ENCODE assay signal across 7 mouse cellular contexts in genomic region chr6:31037801-31038395, GRCm38 (mm10).
A peak's percentile ranks its signal among the peaks of the same experiment; 100 is the strongest.
DNase-seq lines count a peak whose midpoint lies in the region; ATAC-seq and TF ChIP-seq lines count a peak whose summit lies in the region.

No protein-coding gene starts in this region.

- no peak for TF ChIP-seq CTCF in left cerebral cortex, adult 2 months (IDR thresholded peaks at IDR 0.05)

- H3K4me1 ChIP-seq in embryonic facial prominence, embryonic 10.5 days: peaks cover 11% of the 10 kb centered on the region

- ATAC-seq in monocyte, adult 5-6 weeks (replicated peaks; ENCODE audit: insufficient number of reproducible peaks, low FRiP score, low TSS enrichment, poor library complexity, severe bottlenecking): 0 out of 2 replicates have a peak, but pooled peaks have one; percentile 31

- intact Hi-C loops in left cerebral cortex, adult 2 months (cut with DNase I): loop anchor here (2.0 to 5.0 kb wide), 2 partner anchors 531 to 635 kb away; partner anchors contain the start of genes Ssmem1 and Tmem209
- intact Hi-C loops in heart, postnatal 14 days (cut with DNase I): no loop called here

- H3K27ac ChIP-seq in left cerebral cortex, adult 2 months: peak overlapping the region; percentile 40; the same call in 1 of the 2 replicates
- peak overlapping the region; percentile 16; the same call in 1 of the 2 replicates for H3K27ac ChIP-seq in embryonic facial prominence, embryonic 10.5 days (replicated peaks)

- H3K4me3 ChIP-seq in left cerebral cortex, adult 2 months: peak overlapping the region; percentile 23
- no peak overlapping the region for H3K4me3 ChIP-seq in embryonic facial prominence, embryonic 10.5 days

- no peaks in the 10 kb centered on the region for H3K36me3 ChIP-seq in embryonic facial prominence, embryonic 10.5 days (replicated peaks)

- DNase-seq in left cerebral cortex, adult 2 months (ENCODE audit: extremely low spot score in 1 of 2, low spot score in 2 of 2): no peak
- DNase-seq in left cerebral cortex, adult 9 months (ENCODE audit: low spot score in 2 of 2): no peak
- no peak for DNase-seq in embryonic facial prominence, embryonic 10.5 days (ENCODE audit: low spot score)
- DNase-seq in heart, postnatal 14 days: peak; percentile 12 to 40
- no peak for DNase-seq in thymus, postnatal 10 days (ENCODE audit: low spot score in 2 of 2)
- DNase-seq in thymus, postnatal 36 days: no peak

- no peaks in the 10 kb centered on the region for H3K9me3 ChIP-seq in embryonic facial prominence, embryonic 10.5 days

- 75% methylated on average over 20 of the region's 20 CpGs for WGBS in embryonic facial prominence, embryonic 10.5 days

- H3K27me3 ChIP-seq in embryonic facial prominence, embryonic 10.5 days (replicated peaks; ENCODE audit: low read depth, poor library complexity, severe bottlenecking): no peaks in the 10 kb centered on the region

Comparison
In these comparisons a context has a peak if more than half of its experiments do, and no peak if none do; other contexts are left out.
1. DNase-seq: peak in heart, postnatal 14 days (2 of 2); none in left cerebral cortex, adult 2 months (0 of 2), left cerebral cortex, adult 9 months (0 of 2), embryonic facial prominence, embryonic 10.5 days (single experiment), thymus, postnatal 10 days (0 of 2) and thymus, postnatal 36 days (0 of 2).